Mouse (Mus musculus) left cerebral cortex, postnatal 4 days (tissue): Measurements from ENCODE around the gene Ccdc126. TPM values are rescaled to one million over a fixed set of nuclear protein-coding genes. Genes with fewer than 3 reads are reported as not detected.
A peak's percentile ranks its signal among the peaks of the same experiment; 100 is the strongest.
"Not testable (repeated sequence)": the region's sequence is repeated elsewhere in the genome, so short reads cannot be mapped to it uniquely, and the experiment has no call there.

ENCODE experiments used
- DNase-seq: peaks from one replicate; pipeline ENCODE4 v3.0.0-alpha.2; 2022
- intact Hi-C: fragments of 180-260 bp; cut with DNase I; formaldehyde crosslinking; loops from one replicate; pipeline ENCODE4 v1.15.1; 2025
- total RNA-seq, 2 experiments: library from RNA; stranded (reverse); gene quantifications; 2 replicates each; pipeline ENCODE4 v1.2.3; 2021

Gene Ccdc126
- total RNA-seq = 1 to 10 TPM; 4.8 to 5.2 TPM

GRCm38 (mm10) chr6:49318966-49319594 is at the start of gene Ccdc126:
Gene Ccdc126 (plus strand): TSS chr6:49319274.
- intact Hi-C loops = loop anchor here (2.0 kb wide), 1 partner anchor 78 kb away; no protein-coding TSS in a partner anchor

GRCm38 (mm10) chr6:49269923-49270322 is 49.2 kb upstream of the Ccdc126 start:
- no peak for DNase-seq
- intact Hi-C loops = loop anchor here (5.0 kb wide), 1 partner anchor 127 kb away; the partner anchor contains the start of gene Stk31

More at GRCm38 (mm10) chr6:49318966-49319594, at the start of gene Ccdc126:
- peak; percentile 99 for DNase-seq

- intact Hi-C loops = no loop called here
- no peak for DNase-seq
Observed at GRCm38 (mm10) chr6:49271815-49272214, 47.3 kb upstream of the Ccdc126 start.

- intact Hi-C loops = no loop called here
Observed at GRCm38 (mm10) chr6:49272863-49273262, 46.2 kb upstream of the Ccdc126 start.

GRCm38 (mm10) chr6:49273934-49274333 is 45.1 kb upstream of the Ccdc126 start:
- DNase-seq = no peak
- intact Hi-C loops = no loop called here

More at GRCm38 (mm10) chr6:49272863-49273262, 46.2 kb upstream of the Ccdc126 start:
- no peak for DNase-seq

- DNase-seq = no peak
- intact Hi-C loops = no loop called here
Observed at GRCm38 (mm10) chr6:49274416-49275091, 44.5 kb upstream of the Ccdc126 start.

- intact Hi-C loops = no loop called here
- DNase-seq = no peak
Observed at GRCm38 (mm10) chr6:49275296-49275695, 43.8 kb upstream of the Ccdc126 start.

- intact Hi-C loops = no loop called here
- no peak for DNase-seq
Observed at GRCm38 (mm10) chr6:49280942-49281341, 38.1 kb upstream of the Ccdc126 start.

- peak; percentile 84 for DNase-seq
- intact Hi-C loops = no loop called here
Observed at GRCm38 (mm10) chr6:49282122-49282521, 37.0 kb upstream of the Ccdc126 start.

- intact Hi-C loops = no loop called here
- no peak for DNase-seq
Observed at GRCm38 (mm10) chr6:49298286-49298685, 20.8 kb upstream of the Ccdc126 start.

- DNase-seq, intact Hi-C loops: not testable (repeated sequence)
Observed at GRCm38 (mm10) chr6:49314821-49315220, 4.3 kb upstream of the Ccdc126 start.

GRCm38 (mm10) chr6:49319595-49320315 is 681 bp downstream of the Ccdc126 start:
- intact Hi-C loops = loop anchor here (2.0 to 5.0 kb wide), 2 partner anchors 48 to 77 kb away; partner anchors contain the start of gene Fam221a
- no peak for DNase-seq

GRCm38 (mm10) chr6:49321341-49321740 is 2.3 kb downstream of the Ccdc126 start:
- intact Hi-C loops = loop anchor here (5.0 kb wide), 1 partner anchor 46 kb away; the partner anchor contains the start of gene Fam221a
- no peak for DNase-seq

- intact Hi-C loops = loop anchor here (5.0 kb wide), 1 partner anchor 45 kb away; the partner anchor contains the start of gene Fam221a
Observed at GRCm38 (mm10) chr6:49322056-49322455, 3.0 kb downstream of the Ccdc126 start.

GRCm38 (mm10) chr6:49322986-49323385 is 3.9 kb downstream of the Ccdc126 start:
- DNase-seq = no peak
- intact Hi-C loops = loop anchor here (5.0 kb wide), 1 partner anchor 44 kb away; the partner anchor contains the start of gene Fam221a

More at GRCm38 (mm10) chr6:49322056-49322455, 3.0 kb downstream of the Ccdc126 start:
- no peak for DNase-seq

- intact Hi-C loops = loop anchor here (5.0 kb wide), 1 partner anchor 43 kb away; the partner anchor contains the start of gene Fam221a
- no peak for DNase-seq
Observed at GRCm38 (mm10) chr6:49324528-49324927, 5.5 kb downstream of the Ccdc126 start.

- DNase-seq = no peak
- intact Hi-C loops = no loop called here
Observed at GRCm38 (mm10) chr6:49325294-49325693, 6.2 kb downstream of the Ccdc126 start.

- intact Hi-C loops = no loop called here
- no peak for DNase-seq
Observed at GRCm38 (mm10) chr6:49326846-49327245, 7.8 kb downstream of the Ccdc126 start.

- intact Hi-C loops = no loop called here
- no peak for DNase-seq
Observed at GRCm38 (mm10) chr6:49331369-49332059, 12.4 kb downstream of the Ccdc126 start.

GRCm38 (mm10) chr6:49332060-49332370 is 12.9 kb downstream of the Ccdc126 start:
- intact Hi-C loops = no loop called here
- DNase-seq = no peak
